Mouse (Mus musculus) monocyte, adult 2 months (primary cell): ENCODE measurements around the gene Pnpla8.
"Not testable (repeated sequence)": the region's sequence is repeated elsewhere in the genome, so short reads cannot be mapped to it uniquely, and the experiment has no call there.

Experiments used
- DNase-seq, 2 experiments: peaks; one replicate each; pipeline ENCODE4 v3.0.0; 2022; ENCODE audit warnings: low spot score in 2 of 2, low read depth in 1 of 2

Gene Pnpla8

DNA sequence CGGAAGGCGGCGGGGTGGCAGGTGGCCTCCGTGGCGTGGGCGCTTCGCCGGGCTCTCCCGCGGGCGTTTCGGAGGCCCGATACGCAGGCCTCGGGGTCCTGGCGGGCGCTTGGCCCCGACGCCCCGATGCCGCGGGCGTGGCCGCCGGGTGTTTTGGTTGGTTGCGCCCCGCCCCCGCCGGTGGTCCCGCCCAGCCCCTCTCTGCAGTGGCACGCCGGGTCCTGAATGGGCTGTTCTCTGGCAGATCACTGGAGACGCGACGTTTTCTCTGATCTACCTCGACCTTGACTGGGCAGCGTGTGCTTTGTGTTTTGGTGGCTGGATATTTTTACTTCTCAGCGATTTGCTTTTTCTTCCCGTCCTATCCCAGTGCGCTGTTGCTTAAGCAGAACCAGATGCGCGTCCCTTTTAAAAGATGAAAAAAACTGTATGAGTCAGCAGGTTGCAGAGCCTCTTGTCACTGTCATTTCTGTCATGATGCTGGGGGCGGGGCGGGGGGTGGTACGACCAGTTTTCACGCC, 48.2 kb downstream of the Pnpla8 start:
- DNase-seq = peak; percentile 26 to 56

DNA sequence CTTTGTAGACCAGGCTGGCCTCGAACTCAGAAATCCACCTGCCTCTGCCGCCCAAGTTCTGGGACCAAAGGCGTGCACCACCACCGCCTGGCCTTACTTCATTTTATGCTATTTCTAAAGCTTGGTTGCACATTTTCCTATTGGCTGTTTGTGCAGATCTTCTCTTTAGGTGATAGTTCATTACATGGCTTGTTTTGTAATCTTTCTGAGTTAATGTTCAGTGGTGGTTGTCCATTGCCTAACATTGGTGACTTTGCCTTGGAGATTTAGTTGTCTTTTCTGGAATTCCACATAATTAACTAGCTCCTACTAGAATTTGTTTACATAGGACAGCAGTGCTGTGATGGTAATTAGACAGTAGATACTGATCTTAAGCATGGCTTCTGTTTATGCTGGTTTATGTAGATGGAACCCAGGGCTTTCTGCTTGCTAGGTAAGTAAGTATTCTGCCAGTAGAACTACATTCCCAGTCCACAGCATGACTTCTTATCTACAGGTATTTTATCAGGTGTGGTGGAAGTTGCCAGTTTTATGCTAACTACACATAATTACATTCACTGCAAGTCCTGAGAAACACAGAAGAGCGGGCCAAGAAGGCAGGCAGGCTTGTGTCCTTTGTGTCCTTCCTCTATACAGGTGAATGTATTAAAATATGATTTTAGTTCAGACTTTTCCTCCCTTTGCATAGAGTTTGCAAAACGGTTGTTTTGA, 53.1 kb downstream of the Pnpla8 start:
- no peak for DNase-seq

DNA sequence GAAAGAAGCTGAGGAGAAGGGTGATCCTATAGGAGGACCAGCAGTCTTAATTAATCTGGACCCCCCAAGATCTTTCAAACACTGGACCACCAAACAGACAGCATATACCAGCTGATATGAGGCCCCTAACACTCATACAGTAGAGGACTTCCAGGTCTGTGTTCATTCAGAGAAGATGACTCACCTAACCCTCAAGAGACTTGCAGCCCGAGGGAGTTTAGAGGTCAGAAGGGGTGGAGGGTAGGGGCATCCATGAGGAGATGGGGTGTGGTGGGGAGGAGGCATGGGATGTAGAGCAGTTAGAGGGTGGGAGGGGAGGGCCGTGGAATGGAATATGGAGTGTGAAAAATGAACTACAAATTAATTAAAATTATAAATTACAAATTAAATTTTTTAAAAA, 59.0 kb downstream of the Pnpla8 start:
- not testable (repeated sequence) for DNase-seq

DNA sequence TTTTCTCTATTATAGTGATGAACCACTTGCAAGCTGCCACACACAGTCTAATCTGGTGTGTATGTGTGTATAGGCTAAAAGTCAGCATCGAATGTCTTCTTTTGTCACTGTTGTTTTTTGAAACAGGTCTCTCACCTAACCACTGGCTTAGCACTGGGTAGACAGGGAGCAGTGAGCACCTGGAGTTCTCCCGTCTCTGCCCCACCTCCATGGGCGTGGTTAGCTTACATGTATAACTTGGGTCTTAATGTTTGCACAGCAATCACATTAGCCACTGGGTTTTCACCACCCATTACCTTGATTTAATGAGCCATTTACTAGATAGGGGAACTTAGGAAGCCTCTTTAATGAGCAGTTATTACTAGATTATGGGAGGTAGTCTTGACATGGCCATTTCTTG, 60.4 kb downstream of the Pnpla8 start:
- DNase-seq = no peak

DNA sequence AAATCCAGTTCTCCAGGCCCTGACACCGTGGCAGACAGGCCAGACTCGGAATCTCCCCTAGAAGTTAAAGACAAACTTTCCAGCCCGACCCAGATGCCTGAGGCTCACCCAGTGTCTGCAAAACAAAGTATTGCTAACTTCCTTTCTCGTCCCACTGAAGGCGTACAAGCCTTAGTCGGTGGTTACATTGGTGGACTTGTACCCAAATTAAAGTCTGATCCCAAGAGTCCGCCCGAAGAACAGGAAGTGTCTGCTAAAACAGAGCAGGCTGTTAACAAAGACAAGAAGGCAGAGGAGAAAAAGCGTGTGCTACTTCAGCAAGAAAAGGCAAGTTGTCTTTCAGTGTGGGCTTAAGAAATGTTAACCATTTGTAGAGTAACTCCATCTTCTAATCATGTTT, 62.2 kb downstream of the Pnpla8 start:
- DNase-seq = no peak

DNA sequence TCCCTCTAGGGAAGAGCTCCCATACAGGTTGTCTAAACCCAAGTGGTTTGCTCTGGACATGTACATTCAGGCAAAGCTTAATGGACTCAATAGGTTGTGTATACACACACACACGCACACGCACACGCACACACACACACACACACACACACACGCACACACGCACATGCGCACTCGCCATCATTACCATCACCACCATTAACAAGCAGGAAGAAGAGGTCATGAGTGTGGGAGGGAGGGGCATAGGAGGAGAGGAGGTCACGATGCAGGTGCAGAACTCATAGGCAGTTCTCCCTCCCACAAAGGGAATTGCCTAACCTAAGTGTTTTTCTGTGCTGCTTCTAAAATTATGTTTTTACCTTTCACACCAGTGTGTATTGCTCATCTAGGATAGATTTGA, 65.8 kb downstream of the Pnpla8 start:
- no peak for DNase-seq

DNA sequence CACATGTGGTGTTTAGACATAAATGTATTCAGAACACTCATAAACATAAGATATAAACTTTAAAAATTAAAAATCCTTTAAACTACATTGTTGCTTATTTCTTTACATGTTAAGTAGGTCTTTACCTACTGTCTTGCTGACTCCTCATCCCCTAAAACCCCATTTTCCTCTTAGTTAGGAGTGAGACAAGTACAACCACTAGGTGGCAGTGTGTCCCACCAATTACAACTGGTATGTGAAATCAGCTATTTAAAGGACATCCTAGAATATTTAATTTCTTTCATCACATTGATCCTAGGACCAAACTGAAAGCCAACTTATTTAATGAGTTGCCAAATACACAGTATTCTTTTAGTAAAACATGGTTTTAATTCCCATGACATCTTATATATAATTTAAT, 71.1 kb downstream of the Pnpla8 start:
- peak in 1 of 2 experiments; percentile 7 for DNase-seq

DNA sequence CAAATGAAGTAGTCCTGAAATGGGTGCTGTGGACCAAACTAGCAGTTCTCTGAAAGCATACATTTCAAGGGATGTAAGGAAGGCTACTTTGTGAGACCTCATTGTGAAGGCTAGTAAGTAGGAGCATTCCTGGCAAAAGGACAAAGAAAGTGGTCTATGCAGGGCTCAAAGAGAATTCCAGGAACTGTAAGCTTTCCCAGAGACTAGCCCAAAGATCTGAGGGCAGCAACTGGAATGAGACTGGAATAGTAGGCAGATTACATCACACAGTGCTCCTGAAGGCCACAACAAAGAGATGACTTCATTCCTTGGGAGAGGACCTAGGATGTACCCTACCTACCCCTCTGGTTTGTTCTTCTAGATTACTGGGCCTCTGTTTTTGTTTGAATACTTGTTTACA, 79.6 kb downstream of the Pnpla8 start:
- no peak for DNase-seq

DNA sequence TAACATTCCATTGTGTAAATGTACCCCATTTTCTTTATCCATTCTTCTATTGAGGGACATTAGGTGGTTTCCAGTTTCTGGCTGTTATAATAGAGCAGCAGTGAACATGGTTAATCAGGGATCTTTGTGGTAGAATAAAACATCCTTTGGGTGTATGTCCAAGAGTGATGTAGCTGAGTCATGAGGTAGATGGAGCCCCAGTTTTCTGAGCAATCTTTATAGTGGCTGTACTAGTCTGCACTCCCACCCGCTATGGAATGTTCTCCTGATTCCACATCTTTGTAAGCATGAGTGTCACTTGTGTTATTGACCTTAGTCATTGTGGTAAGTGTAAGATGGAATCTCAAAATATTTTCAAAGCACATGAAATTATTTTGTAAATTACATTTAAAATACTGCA, 82.8 kb downstream of the Pnpla8 start:
- no peak for DNase-seq

DNA sequence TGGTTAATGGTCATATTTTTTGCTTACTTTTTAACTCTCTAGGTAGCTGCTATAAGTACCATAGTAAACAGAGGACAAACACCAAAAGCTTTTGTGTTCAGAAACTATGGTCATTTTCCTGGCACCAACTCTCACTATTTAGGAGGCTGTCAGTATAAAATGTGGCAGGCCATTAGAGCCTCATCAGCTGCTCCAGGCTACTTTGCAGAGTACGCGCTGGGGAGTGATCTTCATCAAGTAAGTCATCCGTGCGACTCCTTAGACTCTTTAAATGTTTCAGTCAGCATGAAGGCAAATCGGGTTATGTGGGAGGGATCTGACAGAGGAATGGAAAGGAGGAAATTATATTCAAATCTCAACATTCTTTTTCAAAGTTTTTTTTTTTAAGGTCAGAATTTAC, 83.7 kb downstream of the Pnpla8 start:
- no peak for DNase-seq

DNA sequence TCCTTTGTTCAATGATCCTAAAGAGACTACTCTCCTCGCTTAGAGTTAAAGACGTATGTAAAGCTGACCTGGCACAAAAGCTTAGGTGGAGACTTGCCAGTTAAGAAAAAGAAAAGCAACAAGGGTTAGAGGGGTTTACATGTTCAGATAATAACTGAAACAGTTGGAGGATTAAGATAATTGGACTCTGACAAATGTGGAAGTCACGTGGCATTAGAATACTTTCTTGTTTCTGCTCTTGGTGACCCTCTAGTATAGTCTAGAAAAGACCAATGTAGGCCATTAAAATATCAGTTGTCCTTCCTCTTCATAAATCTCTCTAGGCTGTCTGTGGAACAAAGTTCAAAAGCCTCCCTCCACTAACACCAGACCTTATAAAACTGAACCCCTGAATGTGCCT, 87.1 kb downstream of the Pnpla8 start:
- no peak for DNase-seq

DNA sequence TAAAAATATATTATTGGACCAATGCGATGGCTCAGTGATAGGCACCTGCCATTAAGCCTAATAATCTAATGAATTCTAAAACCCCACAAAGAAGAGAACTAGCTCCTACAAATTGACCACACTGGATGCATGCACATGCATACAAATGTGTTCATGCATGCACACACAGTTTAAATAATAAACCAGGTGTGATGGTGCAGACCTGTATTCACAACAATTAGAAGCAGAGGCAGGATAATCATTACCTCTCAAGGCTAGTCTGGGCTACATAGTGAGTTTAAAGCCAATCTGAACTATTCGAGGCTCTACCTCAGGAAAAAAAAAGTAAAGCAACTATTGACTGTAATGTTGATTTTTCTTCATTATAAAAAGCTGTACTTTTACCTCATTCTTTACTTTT, 94.0 kb downstream of the Pnpla8 start:
- DNase-seq = no peak

DNA sequence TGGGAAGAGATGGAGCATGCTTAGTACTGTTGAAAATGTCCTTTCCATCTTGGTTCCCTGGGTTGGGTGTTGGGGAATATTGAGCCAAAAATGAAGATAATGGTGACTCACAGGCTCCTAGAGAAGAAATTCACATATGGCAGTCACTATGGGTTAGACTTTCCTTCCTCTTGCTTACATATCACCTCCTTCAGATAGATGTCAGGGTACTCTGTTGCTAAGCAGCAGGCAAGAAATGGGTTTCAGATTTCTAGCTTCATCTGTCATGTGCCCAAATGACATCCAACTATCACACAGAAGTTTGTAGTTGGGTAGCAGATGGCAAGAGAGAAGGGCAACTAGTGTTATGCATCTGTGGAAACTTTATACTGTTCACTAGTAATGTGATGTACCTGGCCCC, 103.9 kb downstream of the Pnpla8 start:
- no peak for DNase-seq

DNA sequence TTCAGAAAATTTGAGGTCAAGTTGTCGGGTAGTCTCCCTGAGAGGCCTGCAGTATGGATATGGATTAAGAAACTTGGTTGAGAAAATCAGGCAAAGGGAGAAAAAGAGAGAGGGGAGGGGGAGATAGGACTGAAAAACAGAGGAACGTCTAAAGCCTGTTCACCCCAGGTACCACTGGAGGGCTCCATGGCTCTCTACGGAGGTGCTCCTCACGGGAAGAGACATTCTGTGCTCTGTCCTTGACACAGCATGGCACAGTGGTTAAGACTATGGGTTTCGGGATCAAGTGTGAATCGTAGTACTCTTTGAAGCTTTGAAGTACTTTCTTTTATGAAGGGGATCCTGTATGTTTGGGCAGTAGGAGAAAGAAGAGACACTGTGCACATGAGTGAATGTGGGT, 106.3 kb downstream of the Pnpla8 start:
- no peak for DNase-seq

DNA sequence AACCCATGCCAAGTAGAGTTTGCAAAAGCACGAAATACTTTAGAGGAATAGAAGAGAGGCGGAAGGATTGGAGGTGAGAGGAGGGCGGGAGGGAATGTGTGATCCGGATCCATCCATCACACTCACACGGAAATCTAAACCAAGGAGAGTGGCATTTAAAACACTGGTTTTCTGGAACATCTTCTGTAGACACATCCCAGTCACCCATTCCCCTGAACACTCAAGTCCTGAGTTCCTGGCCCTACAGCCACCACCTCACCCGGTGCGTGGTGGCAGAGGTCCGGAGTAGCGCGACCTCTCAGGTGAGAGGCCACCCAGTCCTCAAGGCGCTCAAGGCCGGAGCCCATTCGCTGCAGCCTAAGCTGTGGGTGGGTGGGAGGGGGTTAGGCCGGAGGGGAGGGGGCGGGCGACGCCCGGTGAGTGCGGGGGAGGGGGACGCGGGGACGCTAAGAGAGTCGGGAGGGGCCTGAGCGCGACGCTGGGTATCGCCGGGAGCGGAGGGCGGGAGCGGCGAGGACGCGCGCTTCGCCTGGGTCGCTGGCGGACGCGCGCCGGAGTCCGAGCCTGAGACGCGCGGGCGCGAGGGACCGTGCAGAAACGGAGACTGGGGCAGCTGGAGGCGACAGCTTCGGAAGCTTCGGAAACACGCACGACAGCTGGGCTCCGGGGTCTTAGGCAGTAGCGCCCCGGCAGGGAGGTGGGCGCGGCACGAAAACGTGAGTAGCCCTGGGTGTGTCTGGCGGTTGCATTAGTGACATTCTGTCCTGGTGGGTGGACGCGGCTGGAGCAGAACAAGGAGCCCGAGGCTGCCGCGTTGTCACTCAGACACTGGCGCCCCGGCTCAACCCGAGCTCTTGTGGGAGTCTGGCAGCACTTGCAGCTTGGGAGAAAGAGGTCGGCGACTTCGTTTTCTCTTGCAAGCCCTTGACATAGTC, 107.5 kb downstream of the Pnpla8 start, which contains the start of gene Nrcam:
Gene Nrcam, plus strand, starts transcription at position 505 of the 935 bp plus-strand sequence.
- no peak for DNase-seq

DNA sequence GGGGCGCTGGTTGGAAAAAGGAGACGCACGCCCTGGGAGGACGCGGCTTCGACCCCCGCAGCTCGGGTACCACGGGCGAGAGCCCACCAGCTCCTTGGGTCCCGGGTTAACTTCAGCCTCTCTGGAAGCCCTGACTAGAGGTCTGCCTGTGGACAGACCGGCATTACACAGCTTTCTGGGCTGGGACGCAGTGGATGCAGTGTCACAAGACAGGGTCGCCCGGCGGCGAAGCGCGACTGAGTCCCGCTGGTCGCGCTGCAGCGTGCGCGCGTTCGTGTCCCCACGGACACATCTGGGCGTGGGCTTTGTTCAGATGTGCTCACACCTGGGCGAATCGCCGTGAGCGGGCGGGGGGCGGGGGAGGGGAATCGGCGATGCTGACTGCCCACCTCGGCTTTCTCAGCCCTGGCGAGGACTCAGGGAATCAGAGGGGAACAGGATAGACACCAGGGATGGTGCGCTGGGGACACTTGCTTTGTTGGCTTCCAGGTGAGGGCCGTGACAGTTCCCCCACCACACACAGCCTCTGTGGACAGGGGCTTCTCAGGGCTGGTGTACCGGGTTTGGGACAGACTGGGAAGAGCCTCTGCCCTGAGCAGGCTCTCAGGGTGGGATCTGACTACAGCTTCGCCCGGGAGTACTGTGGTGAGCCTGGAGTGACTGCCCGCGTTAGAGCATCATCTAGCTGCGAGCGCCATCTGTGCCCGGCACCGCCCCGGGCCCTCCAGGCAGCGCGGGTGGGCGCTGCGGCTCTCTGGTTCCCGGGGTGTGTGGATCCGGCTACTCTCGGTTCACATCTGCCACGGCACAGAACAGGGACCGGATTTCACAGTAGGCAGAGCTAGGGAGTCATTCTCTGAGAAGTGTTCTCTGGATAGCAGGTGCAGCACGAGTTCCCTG, 108.4 kb downstream of the Pnpla8 start:
- no peak for DNase-seq

DNA sequence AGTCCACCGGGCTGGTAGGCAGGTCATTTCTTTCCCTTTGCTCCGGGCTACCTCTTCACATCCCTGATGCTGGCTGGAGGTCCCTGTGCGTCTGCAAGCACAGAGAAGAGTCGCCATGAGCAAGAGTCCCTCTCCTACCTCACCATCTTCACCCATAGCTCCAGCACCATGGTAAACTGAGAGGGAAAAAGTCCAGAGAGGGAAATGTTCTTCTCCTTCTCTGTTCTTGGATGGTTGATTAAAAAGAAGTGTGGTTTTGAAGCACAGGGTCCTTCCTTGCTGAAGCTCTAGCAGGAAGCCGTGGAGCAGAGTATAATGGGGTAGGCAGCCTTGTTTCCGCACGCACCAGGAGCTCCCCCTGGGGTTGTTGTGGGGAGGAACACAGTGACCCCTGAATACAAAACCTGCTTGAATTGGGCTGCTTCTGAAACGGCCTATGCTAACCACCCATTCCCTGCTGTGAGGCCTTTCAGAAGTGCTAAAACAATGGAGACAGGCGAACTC, 109.1 kb downstream of the Pnpla8 start:
- DNase-seq = no peak

DNA sequence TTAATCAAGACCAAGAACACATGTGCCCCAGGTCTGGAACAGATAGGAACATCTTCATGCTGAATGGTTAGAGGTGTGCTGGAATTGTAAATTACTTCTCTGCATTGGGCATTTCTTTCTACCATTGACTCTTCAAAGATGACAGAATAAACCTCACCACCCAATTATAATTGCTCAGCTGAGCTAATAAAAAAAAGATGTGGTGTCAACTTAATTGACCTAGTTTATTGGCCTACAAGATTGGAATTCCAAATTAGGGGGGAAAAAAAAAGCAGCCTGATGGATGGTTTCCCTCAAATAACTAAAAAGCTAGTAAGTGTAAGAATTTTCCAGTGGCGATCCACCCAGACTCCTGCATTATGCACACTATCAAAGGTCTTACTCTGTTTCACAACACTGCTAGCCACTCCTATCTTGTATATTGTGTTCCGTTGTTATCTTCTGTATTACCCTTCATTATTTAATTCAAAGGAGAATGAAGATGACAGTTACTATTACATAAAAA, 116.0 kb downstream of the Pnpla8 start:
- no peak for DNase-seq

DNA sequence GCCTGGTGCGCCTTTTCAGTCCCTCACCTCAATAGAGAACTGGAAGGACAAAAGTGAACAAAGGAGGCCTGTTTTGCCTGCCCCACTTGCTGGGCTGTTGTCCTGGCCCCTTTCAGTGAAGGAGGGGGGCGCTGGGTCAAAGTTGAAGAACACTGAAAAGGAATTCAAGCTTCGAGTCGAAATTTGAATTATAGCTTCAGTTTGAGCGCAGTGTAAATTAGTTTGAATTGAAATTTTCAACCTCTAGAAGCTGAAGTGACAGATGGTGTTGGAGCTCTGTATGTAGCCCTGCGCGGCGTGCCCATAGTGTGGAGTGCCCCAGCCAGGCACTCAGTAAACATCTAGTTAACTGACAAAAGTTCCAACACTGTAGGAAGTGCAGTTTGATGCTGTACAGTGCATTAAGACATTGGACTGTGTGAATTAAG, 117.0 kb downstream of the Pnpla8 start:
- DNase-seq = no peak

DNA sequence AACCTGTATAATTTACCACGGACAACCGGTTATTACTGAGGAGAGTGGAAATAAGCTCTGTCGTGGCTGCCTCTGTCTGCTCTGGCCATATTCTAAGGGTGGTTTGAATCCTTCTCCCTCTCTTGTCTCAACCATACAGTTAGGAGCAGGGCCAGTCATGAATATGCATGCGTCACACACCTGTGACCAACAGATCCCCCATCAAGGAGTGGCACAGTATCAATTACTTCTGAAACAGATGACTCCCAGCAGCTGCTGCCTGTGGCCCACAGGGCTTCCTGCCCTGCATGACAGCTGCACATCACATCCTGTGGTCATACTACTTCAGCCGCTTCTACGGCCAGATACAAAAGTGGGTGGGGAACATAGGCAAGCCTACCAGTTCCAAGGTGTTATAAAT, 122.9 kb downstream of the Pnpla8 start:
- no peak for DNase-seq

DNA sequence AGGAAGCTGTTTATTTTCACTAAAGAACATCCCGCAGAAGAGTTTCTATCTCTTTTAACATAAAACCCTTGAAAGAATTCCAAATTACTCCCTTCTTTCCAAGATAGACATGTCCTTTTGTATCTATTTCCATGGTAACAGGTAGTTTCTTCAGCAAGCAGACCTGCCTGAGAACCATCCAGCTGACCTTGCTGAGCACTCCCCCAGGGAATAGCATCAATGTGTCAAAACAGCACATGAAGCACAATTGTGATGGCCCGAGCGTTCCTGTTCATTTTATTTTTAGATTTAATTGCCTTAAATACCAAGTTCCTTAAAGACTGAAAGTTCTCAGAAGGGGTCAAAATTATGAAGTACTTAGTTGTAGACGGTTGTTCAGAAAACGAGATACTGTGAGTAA, 124.1 kb downstream of the Pnpla8 start:
- no peak for DNase-seq
